Mouse (Mus musculus) thymus, adult 2 months (tissue): ENCODE results near the gene Max. TPM values are rescaled to one million over a fixed set of nuclear protein-coding genes. Genes with fewer than 3 reads are reported as not detected.

ENCODE experiments used
- DNase-seq: peaks from one replicate; pipeline ENCODE4 v3.0.0; 2021
- H3K27ac ChIP-seq: fragments of 200-500 bp; 2 replicates; pipeline ENCODE4 v1.5.1; 2012; ENCODE audit warnings: low read length, control low read depth; ENCODE audit not compliant: control insufficient read depth, insufficient read depth
- H3K27me3 ChIP-seq: fragments of 200-500 bp; 2 replicates; pipeline ENCODE4 v1.6.1; 2012; ENCODE audit warnings: mild to moderate bottlenecking, low read length, moderate library complexity, mixed read lengths; ENCODE audit not compliant: control insufficient read depth, insufficient read depth
- H3K36me3 ChIP-seq: fragments of 200-500 bp; 2 replicates; pipeline ENCODE4 v1.6.1; 2012; ENCODE audit warnings: mild to moderate bottlenecking, low read length, moderate library complexity; ENCODE audit not compliant: control insufficient read depth, insufficient read depth
- H3K4me1 ChIP-seq: fragments of 200-500 bp; replicated peaks from 2 replicates; pipeline ENCODE4 v1.6.1; 2012; ENCODE audit warnings: low read length; ENCODE audit not compliant: control insufficient read depth, insufficient read depth
- H3K4me3 ChIP-seq: fragments of 200-500 bp; 2 replicates; pipeline ENCODE4 v1.5.1; 2012; ENCODE audit warnings: mild to moderate bottlenecking, low read length, control low read depth, moderate library complexity; ENCODE audit not compliant: control insufficient read depth, insufficient read depth
- CTCF ChIP-seq: fragments of 200-500 bp; IDR thresholded peaks from 2 replicates; pipeline ENCODE4 v1.5.1; 2012; ENCODE audit warnings: mild to moderate bottlenecking, control low read depth, low read length, moderate library complexity, borderline replicate concordance; ENCODE audit not compliant: control insufficient read depth, poor library complexity, insufficient read depth; ENCODE audit errors: extremely low read depth
- POLR2A ChIP-seq: fragments of 200-500 bp; IDR thresholded peaks from 2 replicates; pipeline ENCODE4 v1.6.1; 2012; ENCODE audit warnings: mild to moderate bottlenecking, low read length, control low read depth, moderate library complexity; ENCODE audit not compliant: control insufficient read depth, poor library complexity, insufficient read depth; ENCODE audit errors: extremely low read depth
- WGBS: fragments of 180-500 bp; shearing (Covaris S2); methylation state at CpG from one replicate; pipeline ENCODE4 v1.1.7; 2018; 5-methylcytosine and 5-hydroxymethylcytosine counted together
- polyA plus RNA-seq: library from polyadenylated mRNA; depleted of rRNA; stranded (reverse); fragments of >200 nt; gene quantifications from 2 replicates; pipeline ENCODE4 v1.2.3, GENCODE M21; 2012

Max gene
- polyA plus RNA-seq, 1 experiment = 56.1 TPM

DNA sequence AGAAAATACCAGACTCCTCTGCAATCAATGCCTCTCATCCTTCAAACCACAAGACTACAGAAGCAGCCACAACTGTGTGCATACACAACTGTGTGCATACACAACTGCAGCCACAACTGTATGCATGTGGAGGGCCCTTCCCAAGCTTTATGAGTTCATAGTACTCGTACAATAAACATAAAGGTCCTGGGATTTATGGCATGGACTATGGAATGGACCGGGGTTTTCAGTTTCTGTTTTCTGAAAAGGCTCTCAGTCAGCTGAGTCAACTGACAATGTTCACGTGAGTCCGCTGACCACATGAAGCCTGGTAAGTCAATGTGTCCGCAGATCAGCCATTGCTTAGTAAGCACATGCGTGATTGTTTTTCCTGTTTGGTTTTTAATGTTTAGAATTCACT, 18.5 kb downstream of the Max start:
- peaks cover 77% of the 10 kb centered on the region for H3K36me3 ChIP-seq
- no peak for DNase-seq
- no peaks in the 10 kb centered on the region for H3K4me1 ChIP-seq
- 92% methylated on average over 6 of the region's 6 CpGs for WGBS
- TF ChIP-seq POLR2A (no peak), CTCF (no peak)
- no peak overlapping the region for H3K4me3 ChIP-seq
- no peak overlapping the region for H3K27ac ChIP-seq
- H3K27me3 ChIP-seq = no peaks in the 10 kb centered on the region

DNA sequence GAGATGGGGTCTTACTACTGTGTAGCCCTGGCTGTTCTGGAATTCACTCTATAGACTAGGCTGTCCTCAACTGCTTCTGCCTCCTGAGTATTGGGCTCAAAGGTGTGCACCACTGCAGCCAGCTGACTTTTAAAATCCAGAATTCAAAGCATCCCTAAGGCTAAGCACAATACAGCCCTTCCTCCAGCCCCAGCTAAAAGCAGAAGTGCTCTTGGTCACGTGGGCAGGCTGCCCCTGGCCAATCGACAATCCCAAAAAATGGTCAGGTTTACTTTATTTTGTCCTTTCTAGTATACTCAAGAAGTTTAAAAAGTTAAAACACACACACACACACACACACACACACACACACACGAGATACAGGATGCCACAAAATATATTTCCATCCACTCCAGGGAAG, 19.0 kb downstream of the Max start:
- 31% methylated on average over 3 of the region's 3 CpGs for WGBS
- TF ChIP-seq CTCF (no peak), POLR2A (no peak)
- Histone ChIP-seq H3K4me1 (no peaks in the 10 kb centered on the region), H3K27ac (no peak overlapping the region), H3K27me3 (no peaks in the 10 kb centered on the region), H3K4me3 (no peak overlapping the region), H3K36me3 (peaks cover 77% of the 10 kb centered on the region)
- DNase-seq = no peak

DNA sequence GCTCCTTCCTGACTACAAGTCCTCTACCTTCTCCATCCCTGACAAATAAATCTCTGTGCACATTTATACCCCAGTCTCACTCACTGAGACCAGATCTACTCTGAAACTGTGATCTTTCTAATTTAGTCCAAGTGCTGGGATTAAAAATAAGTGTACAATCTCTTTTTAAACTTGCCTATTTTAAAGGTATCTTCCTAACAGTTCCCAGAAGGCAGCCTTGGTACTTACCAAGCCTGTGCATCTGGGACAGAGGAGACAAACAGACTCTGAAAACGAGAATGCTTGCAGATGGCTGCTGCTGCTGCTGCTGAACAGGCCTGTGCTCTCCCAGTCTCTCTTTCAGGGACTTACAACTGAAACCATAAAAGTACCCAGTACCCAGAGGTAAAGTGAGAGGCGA, 19.5 kb downstream of the Max start:
- Histone ChIP-seq H3K4me3 (no peak overlapping the region), H3K27me3 (no peaks in the 10 kb centered on the region), H3K36me3 (peaks cover 77% of the 10 kb centered on the region), H3K27ac (no peak overlapping the region), H3K4me1 (no peaks in the 10 kb centered on the region)
- DNase-seq = no peak
- 86% methylated on average over 2 of the region's 2 CpGs for WGBS
- TF ChIP-seq POLR2A (no peak), CTCF (no peak)

DNA sequence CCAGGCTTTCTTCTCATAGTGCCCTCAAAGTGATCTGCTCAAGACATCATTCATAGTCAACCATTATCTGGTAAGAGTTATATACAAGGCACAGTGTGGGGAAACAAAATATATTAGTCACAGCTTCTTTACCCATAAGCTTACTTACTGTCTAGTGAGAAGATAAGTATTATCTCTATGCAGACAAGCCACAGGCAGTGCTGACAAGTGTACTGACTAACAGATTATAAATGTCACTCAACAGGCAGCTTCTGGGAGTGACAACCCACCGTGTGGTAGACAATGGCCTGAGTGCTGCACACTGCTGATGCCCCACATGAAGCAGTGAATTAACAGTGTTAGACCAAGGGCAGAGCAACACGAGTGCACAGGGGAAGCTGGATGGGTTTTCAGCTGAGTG, 20.5 kb downstream of the Max start:
- DNase-seq = no peak
- peaks cover 75% of the 10 kb centered on the region for H3K36me3 ChIP-seq
- no peaks in the 10 kb centered on the region for H3K4me1 ChIP-seq
- no peak overlapping the region for H3K4me3 ChIP-seq
- 96% methylated on average over 2 of the region's 2 CpGs for WGBS
- H3K27me3 ChIP-seq = no peaks in the 10 kb centered on the region
- TF ChIP-seq POLR2A (no peak), CTCF (no peak)
- no peak overlapping the region for H3K27ac ChIP-seq

DNA sequence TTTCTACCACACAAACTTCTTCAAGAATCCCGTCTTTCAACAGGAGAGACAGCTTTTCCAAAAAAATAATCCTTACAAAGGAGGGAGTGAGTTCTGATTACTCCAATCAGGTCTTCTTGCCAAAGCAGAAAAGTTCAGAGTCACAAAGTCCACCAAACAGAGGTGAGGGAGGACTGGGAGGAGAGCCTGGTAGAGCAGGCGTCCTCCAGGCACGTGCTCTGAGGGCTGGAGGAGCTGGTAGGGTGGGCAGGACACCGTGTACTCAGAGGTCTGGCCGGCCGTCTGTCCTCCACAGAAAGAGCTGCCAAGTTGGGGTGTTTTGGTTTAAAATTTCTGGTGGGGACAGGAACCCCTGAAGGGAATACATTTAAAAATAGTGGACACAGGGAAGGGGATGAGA, 24.0 kb downstream of the Max start:
- H3K27ac ChIP-seq = no peak overlapping the region
- no peak for DNase-seq
- no peak for TF ChIP-seq POLR2A
- no peak for TF ChIP-seq CTCF
- WGBS = 95% methylated on average over 6 of the region's 6 CpGs
- peaks cover 2% of the 10 kb centered on the region; the same call in 1 of the 2 replicates for H3K4me1 ChIP-seq
- H3K27me3 ChIP-seq = no peaks in the 10 kb centered on the region
- H3K36me3 ChIP-seq = peaks cover 68% of the 10 kb centered on the region
- no peak overlapping the region for H3K4me3 ChIP-seq

DNA sequence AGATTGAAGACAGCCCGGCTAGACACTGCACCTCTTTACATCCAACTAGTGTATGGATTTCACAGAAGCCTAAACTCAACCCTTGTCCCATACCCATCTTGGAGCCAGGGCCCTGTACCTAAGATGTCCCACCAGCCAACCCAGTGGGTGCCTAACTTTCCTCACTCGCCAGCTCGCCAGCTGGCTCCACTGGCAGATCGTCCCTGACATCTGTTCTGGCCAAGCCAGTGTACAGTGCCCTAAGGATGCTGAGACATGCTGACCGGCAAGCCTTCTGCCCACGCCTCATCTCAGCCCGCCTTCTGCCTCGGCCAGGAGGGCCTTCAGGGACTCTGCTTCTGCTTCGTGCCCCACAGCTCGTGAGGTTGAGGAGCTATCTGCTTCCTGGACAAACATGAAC, 25.8 kb downstream of the Max start:
- H3K27me3 ChIP-seq = no peaks in the 10 kb centered on the region
- TF ChIP-seq POLR2A = no peak
- TF ChIP-seq CTCF = no peak
- DNase-seq = no peak
- peaks cover 53% of the 10 kb centered on the region for H3K36me3 ChIP-seq
- peaks cover 13% of the 10 kb centered on the region for H3K4me1 ChIP-seq
- 98% methylated on average over 10 of the region's 10 CpGs for WGBS
- H3K4me3 ChIP-seq = no peak overlapping the region
- no peak overlapping the region for H3K27ac ChIP-seq

DNA sequence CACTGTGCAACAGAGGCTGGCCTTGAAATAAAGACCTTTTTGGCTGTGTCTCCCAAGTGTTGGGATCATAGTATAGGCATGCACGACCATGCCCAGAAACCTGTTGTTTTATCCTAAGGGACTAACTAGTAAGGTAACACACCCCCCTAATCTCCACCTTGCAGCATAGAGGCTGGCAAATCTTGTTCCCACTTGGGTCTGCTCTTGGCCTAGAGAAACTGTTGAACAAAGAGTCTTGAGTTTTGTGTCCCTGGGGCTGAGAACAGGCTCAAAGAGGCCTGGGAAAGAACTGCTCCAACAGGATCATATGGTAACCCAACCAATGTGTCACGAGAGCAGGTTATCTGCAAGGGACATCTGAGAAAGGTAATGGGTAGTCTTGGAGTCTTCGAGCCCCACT, 27.6 kb downstream of the Max start:
- Histone ChIP-seq H3K36me3 (peaks cover 35% of the 10 kb centered on the region), H3K27me3 (no peaks in the 10 kb centered on the region), H3K4me1 (peaks cover 13% of the 10 kb centered on the region), H3K27ac (no peak overlapping the region), H3K4me3 (no peak overlapping the region)
- WGBS = 92% methylated on average over 3 of the region's 3 CpGs
- DNase-seq = no peak
- TF ChIP-seq POLR2A = no peak
- no peak for TF ChIP-seq CTCF
